Comparison of ENCODE assay signal across 9 mouse cellular contexts in genomic region chr11:61590516-61591213, GRCm38 (mm10). TPM values are rescaled to one million over a fixed set of nuclear protein-coding genes. Genes with fewer than 3 reads are reported as not detected.
DNase-seq lines count a peak whose midpoint lies in the region; ATAC-seq and TF ChIP-seq lines count a peak whose summit lies in the region.
"Had no signal": no experiment of that assay in that cellular context is flagged by ENCODE, and none has a peak within 500 bp of the region (broad histone marks: within the 10 kb centered on the region; RNA-seq: fewer than 3 reads in every experiment).

No protein-coding gene starts in this region.

- no peak overlapping the region for H3K4me3 ChIP-seq in hindbrain, postnatal 0 days (ENCODE audit: low read length)
- H3K4me3 ChIP-seq in hindbrain, embryonic 11.5 days (ENCODE audit: low read depth, low read length) = no peak overlapping the region
- H3K4me3 ChIP-seq in brown adipose tissue, adult 24 weeks (ENCODE audit: insufficient read depth, low read depth, low read length) = no peak overlapping the region
- H3K4me3 ChIP-seq in lung, embryonic 14.5 days (ENCODE audit: low read depth, low read length) = no peak overlapping the region
- H3K4me3 ChIP-seq in midbrain, embryonic 10.5 days = no peak overlapping the region
- no peak overlapping the region for H3K4me3 ChIP-seq in limb, embryonic 10.5 days
- H3K4me3 ChIP-seq: liver, embryonic 15.5 days had no signal

- no peaks in the 10 kb centered on the region for H3K27me3 ChIP-seq in hindbrain, postnatal 0 days (ENCODE audit: insufficient read depth, low read length)
- H3K27me3 ChIP-seq in hindbrain, embryonic 11.5 days (ENCODE audit: control insufficient read depth, insufficient read depth, low read length) = no peaks in the 10 kb centered on the region
- H3K27me3 ChIP-seq in lung, embryonic 14.5 days (ENCODE audit: insufficient read depth, low read length) = no peaks in the 10 kb centered on the region
- no peaks in the 10 kb centered on the region for H3K27me3 ChIP-seq in midbrain, embryonic 10.5 days (ENCODE audit: low read depth, poor library complexity, severe bottlenecking)
- H3K27me3 ChIP-seq in limb, embryonic 10.5 days (ENCODE audit: low read depth, poor library complexity, severe bottlenecking) = no peaks in the 10 kb centered on the region

- H3K9ac ChIP-seq in hindbrain, postnatal 0 days (replicated peaks; ENCODE audit: low read length) = no peak overlapping the region
- no peak overlapping the region for H3K9ac ChIP-seq in hindbrain, embryonic 11.5 days (ENCODE audit: low read depth, low read length)
- no peak overlapping the region for H3K9ac ChIP-seq in lung, embryonic 14.5 days
- H3K9ac ChIP-seq: liver, embryonic 15.5 days had no signal

- WGBS in hindbrain, postnatal 0 days = 48% methylated on average over 7 of the region's 7 CpGs
- 48% methylated on average over 7 of the region's 7 CpGs for WGBS in hindbrain, embryonic 11.5 days
- WGBS in lung, embryonic 14.5 days = 38% methylated on average over 7 of the region's 7 CpGs
- 61% methylated on average over 7 of the region's 7 CpGs for WGBS in midbrain, embryonic 10.5 days
- 62% methylated on average over 7 of the region's 7 CpGs for WGBS in limb, embryonic 10.5 days

- no peaks in the 10 kb centered on the region for H3K4me1 ChIP-seq in hindbrain, postnatal 0 days (ENCODE audit: insufficient read depth, low read length)
- no peaks in the 10 kb centered on the region for H3K4me1 ChIP-seq in hindbrain, embryonic 11.5 days (replicated peaks; ENCODE audit: control insufficient read depth, insufficient read depth, low read length)
- H3K4me1 ChIP-seq in brown adipose tissue, adult 24 weeks (ENCODE audit: control insufficient read depth, insufficient read depth, insufficient read length, low read length) = peaks cover 12% of the 10 kb centered on the region
- no peaks in the 10 kb centered on the region for H3K4me1 ChIP-seq in lung, embryonic 14.5 days (ENCODE audit: insufficient read depth)
- H3K4me1 ChIP-seq in midbrain, embryonic 10.5 days = peaks cover 9% of the 10 kb centered on the region
- H3K4me1 ChIP-seq in limb, embryonic 10.5 days = 0 out of 2 replicates have a peak, but pooled peaks cover 2% of the 10 kb centered on the region
- H3K4me1 ChIP-seq: liver, embryonic 15.5 days had no signal

- no peaks in the 10 kb centered on the region for H3K36me3 ChIP-seq in hindbrain, postnatal 0 days (ENCODE audit: insufficient read depth, low read length)
- no peaks in the 10 kb centered on the region for H3K36me3 ChIP-seq in hindbrain, embryonic 11.5 days (ENCODE audit: control insufficient read depth, insufficient read depth, low read length)
- no peaks in the 10 kb centered on the region for H3K36me3 ChIP-seq in lung, embryonic 14.5 days (ENCODE audit: insufficient read depth)
- H3K36me3 ChIP-seq in midbrain, embryonic 10.5 days = no peaks in the 10 kb centered on the region
- H3K36me3 ChIP-seq in limb, embryonic 10.5 days = no peaks in the 10 kb centered on the region
- H3K36me3 ChIP-seq: liver, embryonic 15.5 days had no signal

- no peak for TF ChIP-seq CTCF in hindbrain, postnatal 0 days (IDR thresholded peaks at IDR 0.05; ENCODE audit: low read depth)
- TF ChIP-seq CTCF in lung, embryonic 14.5 days (IDR thresholded peaks at IDR 0.05; ENCODE audit: low read depth) = no peak

- no peak overlapping the region for H3K27ac ChIP-seq in hindbrain, postnatal 0 days
- H3K27ac ChIP-seq in hindbrain, embryonic 11.5 days (ENCODE audit: low read depth, low read length) = no peak overlapping the region
- H3K27ac ChIP-seq in brown adipose tissue, adult 24 weeks (replicated peaks; ENCODE audit: low read depth, low read length) = peak overlapping the region; percentile 13
- no peak overlapping the region for H3K27ac ChIP-seq in lung, embryonic 14.5 days (ENCODE audit: low read depth)
- H3K27ac ChIP-seq in midbrain, embryonic 10.5 days (replicated peaks) = no peak overlapping the region
- H3K27ac ChIP-seq in limb, embryonic 10.5 days = no peak overlapping the region
- H3K27ac ChIP-seq: liver, embryonic 15.5 days had no signal

- H3K9me3 ChIP-seq in hindbrain, postnatal 0 days (ENCODE audit: low read length) = no peaks in the 10 kb centered on the region
- no peaks in the 10 kb centered on the region for H3K9me3 ChIP-seq in hindbrain, embryonic 11.5 days (ENCODE audit: control insufficient read depth, low read length)
- H3K9me3 ChIP-seq in lung, embryonic 14.5 days (ENCODE audit: low read depth, low read length) = no peaks in the 10 kb centered on the region
- H3K9me3 ChIP-seq in midbrain, embryonic 10.5 days (replicated peaks) = 0 out of 2 replicates have a peak, but pooled peaks cover 6% of the 10 kb centered on the region
- no peaks in the 10 kb centered on the region for H3K9me3 ChIP-seq in limb, embryonic 10.5 days (replicated peaks)
- H3K9me3 ChIP-seq: liver, embryonic 15.5 days had no signal

- peak; percentile 46 for DNase-seq in hindbrain, postnatal 0 days (ENCODE audit: low spot score)
- no peak for DNase-seq in hindbrain, embryonic 11.5 days (ENCODE audit: low spot score)
- peak; percentile 47 to 75 for DNase-seq in heart, postnatal 14 days
- peak; percentile 69 for DNase-seq in lung, embryonic 14.5 days
- DNase-seq in cerebellum, adult 9-11 months = no peak
- DNase-seq in midbrain, embryonic 10.5 days (ENCODE audit: low spot score) = no peak
- no peak for DNase-seq in limb, embryonic 10.5 days (ENCODE audit: low spot score)

- no peak overlapping the region for H3K4me2 ChIP-seq in hindbrain, postnatal 0 days (ENCODE audit: low read depth, low read length)
- H3K4me2 ChIP-seq in hindbrain, embryonic 11.5 days (replicated peaks; ENCODE audit: low read depth, low read length) = no peak overlapping the region
- H3K4me2 ChIP-seq in lung, embryonic 14.5 days = no peak overlapping the region
- H3K4me2 ChIP-seq: liver, embryonic 15.5 days had no signal

- ATAC-seq in hindbrain, postnatal 0 days = no peak
- no peak for ATAC-seq in hindbrain, embryonic 11.5 days (ENCODE audit: low FRiP score)
- ATAC-seq in lung, embryonic 14.5 days (ENCODE audit: insufficient read depth) = no peak

- intact Hi-C loops in heart, postnatal 14 days (cut with DNase I) = no loop called here

RNA-seq across cellular contexts. Expression of gene Epn2, which starts 11.2 kb away (rescaled TPM):
- 76.4 and 84.2 TPM in 2 replicates for total RNA-seq in hindbrain, postnatal 0 days (2014; rRNA removed)
- 56.1 and 59.9 TPM in 2 replicates for polyA plus RNA-seq in hindbrain, postnatal 0 days (2015; fragmentation: Nextera tagmentation; extraction: Ambion mirVana)
- polyA plus RNA-seq in hindbrain, embryonic 11.5 days (2014; fragmentation: Nextera tagmentation; extraction: Ambion mirVana) = 28.8 and 34.2 TPM in 2 replicates
- 20.2 and 29.1 TPM in 2 replicates for polyA plus RNA-seq in brown adipose tissue, adult 24 weeks (2012; ENCODE audit: insufficient read depth, insufficient read length, missing spikeins)
- total RNA-seq in heart, postnatal 14 days (2021) = 10 to 100 TPM; 23.4 to 29.8 TPM
- polyA plus RNA-seq in lung, embryonic 14.5 days (2014; fragmentation: Nextera tagmentation; extraction: Ambion mirVana) = 26.1 and 30.0 TPM in 2 replicates
- polyA plus RNA-seq in midbrain, embryonic 10.5 days (2016; fragmentation: Nextera tagmentation; extraction: Ambion mirVana) = 23.9 and 28.4 TPM in 2 replicates
- polyA plus RNA-seq in limb, embryonic 10.5 days (2016; fragmentation: Nextera tagmentation; extraction: Ambion mirVana) = 20.3 and 24.1 TPM in 2 replicates

Comparison
In these comparisons a context has a peak if more than half of its experiments do, and no peak if none do; other contexts are left out.
1. DNase-seq: peak in hindbrain, postnatal 0 days (single experiment), heart, postnatal 14 days (2 of 2) and lung, embryonic 14.5 days (single experiment); none in hindbrain, embryonic 11.5 days (single experiment), cerebellum, adult 9-11 months (single experiment), midbrain, embryonic 10.5 days (single experiment) and limb, embryonic 10.5 days (single experiment).